Mouse (Mus musculus): ENCODE data around the gene Gse1.

GRCm38 (mm10) chr8:120475462-120476201, 247.4 kb downstream of the Gse1 start:
- no peak for TF ChIP-seq POLR2A (IDR thresholded peaks at IDR 0.05; ENCODE audit: borderline replicate concordance, extremely low read depth, insufficient read depth, insufficient read length, poor library complexity, severe bottlenecking)
- TF ChIP-seq CTCF (IDR thresholded peaks at IDR 0.05; ENCODE audit: borderline replicate concordance, extremely low read depth, insufficient read depth, insufficient read length): no peak

Measured in brain, embryonic 14.5 days (tissue).